Mouse (Mus musculus) 416B (cell line): ENCODE measurements around the gene Usp30.
A peak's percentile ranks its signal among the peaks of the same experiment; 100 is the strongest.

Source experiments
- DNase-seq: peaks from one replicate; pipeline ENCODE4 v3.0.0; 2011; ENCODE audit warnings: low read depth

Gene Usp30

DNA sequence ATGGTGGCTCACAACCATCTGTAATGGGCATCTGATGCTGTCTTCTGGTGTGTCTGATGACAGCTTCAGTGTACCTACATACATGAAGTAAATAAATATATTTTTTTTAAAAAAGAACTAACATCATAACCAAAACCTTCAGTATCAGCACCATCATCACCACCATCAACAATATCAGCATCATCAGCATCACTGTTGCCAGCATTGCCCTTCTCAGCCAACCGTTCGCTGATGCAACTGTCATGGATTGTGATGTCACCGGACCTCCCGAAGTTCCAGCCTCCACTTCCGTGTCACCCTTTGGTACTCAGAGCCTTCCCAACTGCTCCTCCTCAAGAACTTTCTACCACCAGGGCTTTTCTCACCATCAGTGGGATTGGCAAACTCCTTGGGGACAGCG lies at the start of gene Usp30:
Usp30 (plus strand) TSS at position 301 of the 400 bp plus-strand sequence.
- no peak for DNase-seq

DNA sequence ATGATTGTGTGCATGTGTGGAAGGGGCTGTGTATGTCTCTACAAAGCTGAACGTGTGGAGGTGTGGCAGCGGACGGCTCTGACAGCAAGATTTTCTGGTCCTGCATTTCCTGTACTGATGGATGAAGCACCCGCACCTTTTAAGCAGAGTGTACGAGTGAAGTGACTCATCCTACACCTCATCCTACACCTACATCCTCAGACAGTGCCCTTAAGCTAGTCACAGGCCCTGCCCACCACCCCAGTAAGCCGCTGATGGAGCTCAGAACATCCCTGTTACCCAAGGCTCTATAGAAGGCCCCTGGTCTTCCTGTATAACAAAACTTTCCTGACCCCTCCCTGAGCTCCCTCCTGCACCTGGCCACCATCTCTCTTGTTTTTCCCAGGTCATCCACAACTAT lies 40.9 kb upstream of the Usp30 start:
- DNase-seq = no peak

DNA sequence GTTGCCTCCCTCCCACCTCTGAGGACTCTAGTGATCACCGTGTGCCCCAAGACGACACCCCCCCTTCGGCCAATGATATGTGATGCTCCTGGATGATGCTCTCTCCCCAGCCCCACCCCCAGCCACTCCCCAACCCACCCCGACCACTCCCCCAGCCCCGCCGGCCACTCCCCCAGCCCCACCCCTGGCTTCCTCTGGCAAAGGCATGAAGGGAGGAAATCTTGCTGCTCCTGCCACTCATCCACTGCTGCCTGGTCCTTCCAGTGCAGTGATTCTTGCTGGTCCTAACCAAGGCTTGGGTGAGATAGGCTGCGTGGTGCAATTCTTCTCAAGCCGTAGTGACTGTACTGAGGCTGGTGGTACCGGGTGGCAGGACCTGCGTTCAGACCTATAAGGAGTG lies 40.4 kb upstream of the Usp30 start:
- no peak for DNase-seq

DNA sequence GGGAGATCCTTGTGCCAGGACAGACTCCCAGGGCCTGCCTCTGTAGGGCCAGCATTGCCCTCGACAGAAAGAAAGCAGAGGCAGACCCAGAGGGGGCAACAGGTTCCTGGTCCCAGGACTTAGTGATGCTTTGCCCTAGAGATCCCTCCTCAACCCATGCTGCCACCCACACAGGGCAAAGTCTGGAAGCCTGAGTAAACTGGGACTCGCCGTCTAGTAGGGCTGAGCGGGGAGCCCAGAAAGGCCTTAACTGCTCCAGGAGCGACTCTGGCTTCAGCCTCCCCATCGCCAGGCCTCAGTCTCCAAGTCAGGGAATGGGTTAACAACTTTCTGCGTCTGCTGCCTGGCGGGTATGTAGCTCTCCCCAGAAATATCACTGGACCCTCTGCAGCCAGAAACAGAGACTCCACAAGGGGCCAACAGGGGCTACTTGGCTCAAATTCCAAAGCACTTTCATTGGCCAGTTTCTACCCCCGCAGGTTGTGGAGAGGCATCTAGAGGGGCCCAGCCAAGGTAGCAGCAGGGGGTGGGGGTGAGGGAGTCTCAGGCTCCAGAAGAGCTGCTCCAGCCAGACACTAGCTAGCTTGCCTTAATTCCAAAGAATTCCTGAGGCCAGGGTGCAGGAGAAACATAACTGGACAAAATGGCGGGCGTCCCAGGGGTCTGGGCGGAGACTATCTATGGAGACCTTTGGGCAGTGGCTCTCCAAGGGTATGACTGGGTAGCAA lies 37.9 kb upstream of the Usp30 start:
- DNase-seq = no peak

DNA sequence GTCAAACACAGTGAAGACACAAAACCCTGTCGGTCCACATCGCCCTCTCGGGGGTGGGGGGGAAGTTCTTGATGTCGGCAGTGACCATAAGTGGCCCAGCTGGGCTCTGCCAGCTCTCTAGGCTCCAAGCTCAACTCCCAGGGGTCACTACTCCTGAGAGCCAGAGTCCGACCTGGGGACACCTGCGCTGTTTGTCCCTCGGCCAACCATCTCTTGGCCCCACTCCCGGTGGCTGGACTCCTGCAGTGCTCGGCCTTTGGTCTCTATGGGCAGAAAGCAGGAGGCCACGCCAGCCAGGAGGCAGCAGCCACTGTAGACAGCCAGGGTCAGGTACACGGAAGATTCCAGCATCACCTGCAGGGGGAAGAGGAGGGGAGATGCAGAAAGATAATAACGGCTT lies 37.1 kb upstream of the Usp30 start:
- no peak for DNase-seq

DNA sequence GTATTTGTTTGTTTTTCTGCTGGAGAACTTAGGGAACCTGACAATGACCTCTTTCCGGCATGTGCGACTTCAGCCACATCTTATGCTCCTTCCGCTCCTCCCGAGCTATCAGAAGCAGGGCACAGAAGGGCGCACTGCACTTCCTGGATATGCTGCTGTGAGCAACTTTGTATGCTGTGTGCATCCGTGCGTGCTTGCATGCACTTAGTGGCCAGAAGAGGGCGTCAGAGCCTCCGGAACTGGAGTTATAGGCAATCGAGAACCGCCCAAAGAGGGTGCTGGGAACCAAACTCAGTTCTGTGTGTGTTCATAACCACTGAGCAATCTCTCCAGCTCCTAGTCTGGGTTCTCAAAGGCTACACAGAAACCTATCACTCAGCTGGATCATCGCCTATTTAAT lies 34.6 kb upstream of the Usp30 start:
- DNase-seq = no peak

DNA sequence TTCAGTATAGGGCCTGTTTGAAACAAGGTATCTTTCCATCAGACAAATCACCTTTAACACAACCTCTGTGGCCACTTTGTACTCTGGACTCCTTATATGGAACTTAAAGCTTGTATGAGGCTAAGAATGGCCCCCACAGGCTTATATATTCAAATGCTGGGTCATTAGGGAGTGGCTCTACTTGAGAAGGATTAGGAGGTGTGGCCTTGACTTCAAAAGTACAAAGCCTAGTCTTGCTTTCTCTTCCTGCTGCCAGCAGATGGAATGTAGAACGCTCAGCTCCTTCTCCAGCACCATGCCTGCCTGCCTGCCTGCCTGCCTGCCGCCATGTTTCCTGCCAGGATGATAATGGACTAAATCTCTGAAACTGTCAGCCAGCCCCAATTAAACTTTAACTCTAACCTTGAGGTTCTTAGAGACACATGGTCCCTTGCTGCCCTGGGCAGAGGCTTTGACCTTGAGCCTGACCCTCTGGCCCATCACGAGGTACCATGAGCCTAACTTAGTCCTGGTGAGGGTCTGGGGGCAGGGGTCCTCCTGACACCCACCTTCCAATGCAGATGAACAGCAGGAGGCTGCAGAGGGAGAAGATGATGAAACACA lies 33.0 kb upstream of the Usp30 start:
- DNase-seq = no peak

DNA sequence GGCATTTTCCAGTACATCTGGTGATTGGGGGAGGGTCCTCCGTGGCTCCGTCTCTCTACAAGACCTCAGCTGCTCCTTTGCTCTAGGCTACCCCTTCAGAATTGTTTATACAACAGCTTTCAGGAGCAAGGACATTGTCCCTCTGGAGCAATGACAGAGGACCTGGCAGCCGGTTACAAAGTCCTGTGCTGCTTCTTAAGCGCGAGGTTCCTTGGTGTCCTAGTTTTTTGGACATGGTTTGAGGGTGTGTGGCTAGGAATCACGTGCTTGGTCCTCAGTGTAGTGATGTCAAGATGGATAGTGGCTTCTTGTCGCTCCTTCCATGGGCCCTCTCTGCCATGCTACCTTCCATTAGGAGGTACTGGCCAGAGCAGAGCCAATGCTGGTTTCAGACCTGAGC lies 30.9 kb upstream of the Usp30 start:
- no peak for DNase-seq

DNA sequence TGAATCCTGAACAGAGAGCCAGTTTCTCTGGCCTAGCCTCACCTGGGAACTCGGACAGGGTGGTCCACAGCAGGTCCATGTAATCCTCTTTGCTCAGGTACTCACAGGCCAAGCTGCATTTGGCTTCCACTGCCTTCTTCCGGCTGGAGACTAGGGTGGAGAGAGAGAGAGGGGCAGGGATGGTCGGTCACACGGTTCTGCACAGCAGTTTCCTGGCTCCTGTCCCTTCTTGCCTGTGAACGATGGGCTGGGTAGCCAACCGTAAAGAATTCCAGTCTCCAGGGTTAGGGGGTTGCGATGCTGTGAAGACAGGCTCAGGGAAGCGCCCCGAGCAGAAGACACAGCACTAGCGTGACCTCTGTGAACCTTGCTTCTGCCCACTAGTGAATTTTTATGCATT lies 30.1 kb upstream of the Usp30 start:
- no peak for DNase-seq

DNA sequence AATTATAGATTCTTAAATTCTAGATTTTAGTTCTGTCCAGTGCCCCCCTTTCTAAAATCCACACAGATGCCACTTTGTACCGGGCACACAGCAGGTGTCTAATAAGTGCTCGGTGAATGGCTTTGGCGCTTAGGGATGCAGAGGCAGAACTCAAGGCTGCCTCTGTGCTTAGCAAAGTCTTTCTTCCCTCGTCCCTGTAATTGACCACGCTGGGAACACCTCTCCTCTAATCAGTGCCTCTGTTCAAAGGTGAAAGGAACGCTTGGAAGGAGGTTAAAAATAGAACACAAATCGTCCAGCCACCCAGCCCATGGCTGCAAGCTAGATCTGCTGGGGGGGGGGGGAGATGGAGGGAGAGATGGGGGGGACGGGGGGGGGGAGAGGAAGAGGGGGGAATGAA lies 24.8 kb upstream of the Usp30 start:
- no peak for DNase-seq

DNA sequence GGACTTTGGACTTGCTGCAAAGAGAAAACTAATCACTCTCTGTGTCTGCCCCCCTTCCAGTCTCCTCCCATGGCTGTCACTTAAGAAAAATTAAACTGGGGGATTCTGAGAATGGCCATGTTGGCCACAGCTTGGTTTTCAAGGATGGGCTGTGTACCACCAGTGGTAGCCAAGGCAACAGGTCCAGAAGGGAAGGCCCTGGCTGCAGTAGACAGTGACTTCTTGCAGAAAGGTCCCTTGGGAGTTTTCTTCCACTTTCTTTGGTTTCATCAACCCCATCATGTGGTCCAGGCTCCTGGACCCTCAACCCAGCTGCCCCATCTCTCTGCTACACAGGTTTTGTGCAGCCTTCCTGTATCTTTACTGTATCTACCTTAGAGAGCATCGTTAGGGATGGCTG lies 24.4 kb upstream of the Usp30 start:
- no peak for DNase-seq

DNA sequence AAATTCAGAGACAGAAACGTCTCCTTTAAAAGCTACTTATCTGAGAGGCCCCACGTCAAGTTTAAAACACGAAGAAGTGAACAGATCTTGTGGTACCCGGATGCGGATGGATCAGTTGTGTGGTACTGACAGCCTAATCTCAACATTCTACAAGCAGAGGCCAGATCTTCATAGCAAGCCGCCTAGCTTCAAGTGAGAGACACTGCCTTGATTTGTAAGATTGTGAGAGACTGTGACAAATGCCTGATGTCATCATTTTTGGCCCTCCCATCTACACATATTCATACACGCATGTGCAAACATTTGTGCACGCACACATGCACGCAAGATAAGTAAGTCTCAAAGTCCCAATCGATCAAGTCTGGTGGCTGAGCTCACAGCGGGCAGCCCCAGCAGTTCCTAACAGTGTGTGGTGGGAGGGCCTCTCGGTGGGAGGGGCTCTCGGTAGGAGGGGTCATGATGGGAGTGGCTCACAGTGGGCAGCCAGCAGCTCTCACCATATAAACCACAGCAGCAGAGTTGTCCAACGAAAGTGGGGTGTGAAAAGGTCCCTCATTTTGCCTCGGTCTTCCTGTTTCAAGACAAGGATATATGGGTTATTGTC lies 23.8 kb upstream of the Usp30 start:
- DNase-seq = peak; percentile 67

DNA sequence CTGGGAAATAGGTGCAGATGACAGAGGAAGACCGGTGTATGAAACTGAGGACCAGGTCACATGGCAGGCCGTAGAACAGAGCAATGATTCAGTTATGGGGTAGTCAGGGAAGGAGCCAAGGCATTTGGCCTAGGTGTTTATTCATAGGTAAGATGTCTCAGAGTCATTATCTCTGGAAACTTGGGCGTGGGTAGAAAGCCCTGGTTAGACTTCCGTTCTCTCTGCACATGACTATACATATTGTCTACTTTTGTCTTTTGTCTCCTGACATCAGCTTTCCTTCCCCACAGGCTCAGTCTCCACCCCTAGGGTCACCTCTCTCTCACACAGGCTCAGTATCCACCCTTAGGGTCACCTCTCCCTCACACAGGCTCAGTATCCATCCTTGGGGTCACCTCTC lies 21.5 kb upstream of the Usp30 start:
- DNase-seq = no peak

DNA sequence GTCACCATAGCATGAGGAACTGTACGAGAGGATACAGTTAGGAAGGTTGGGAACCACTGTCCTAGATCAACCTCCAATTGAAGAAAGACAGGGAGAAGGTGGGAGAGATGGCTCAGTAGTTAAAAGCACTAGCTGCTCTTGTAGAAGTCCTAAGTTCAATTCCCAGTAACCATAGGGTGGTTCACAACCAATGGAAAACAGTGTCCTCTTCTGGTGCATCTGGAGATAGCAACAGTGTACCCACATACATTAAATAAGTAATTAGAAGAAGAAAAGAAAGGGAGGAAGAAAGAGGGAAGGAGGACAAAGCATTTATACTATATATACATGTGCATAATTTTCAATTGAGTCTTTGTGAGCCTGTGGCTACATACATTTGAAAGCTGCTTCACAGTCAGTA lies 20.1 kb upstream of the Usp30 start:
- peak; percentile 71 for DNase-seq

DNA sequence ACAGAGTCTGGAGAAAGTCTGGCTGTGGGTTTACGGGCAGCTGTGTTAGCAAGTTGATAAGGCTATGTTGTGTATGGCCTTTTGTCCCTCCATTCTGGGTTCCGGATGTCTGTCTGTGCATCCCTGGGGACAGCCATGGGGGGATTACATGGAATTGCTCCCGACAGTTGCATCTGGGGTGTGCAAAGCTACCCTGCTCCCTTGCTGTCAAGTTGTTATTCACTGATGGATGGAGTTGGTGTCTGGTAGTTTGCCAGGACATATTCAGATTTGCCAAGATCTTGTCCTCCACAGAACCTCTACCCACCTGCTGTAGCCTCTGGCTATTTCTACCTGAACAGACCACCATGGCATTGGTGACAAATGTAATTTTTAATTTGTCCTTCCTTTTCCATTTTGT lies 19.1 kb upstream of the Usp30 start:
- DNase-seq = peak; percentile 49

DNA sequence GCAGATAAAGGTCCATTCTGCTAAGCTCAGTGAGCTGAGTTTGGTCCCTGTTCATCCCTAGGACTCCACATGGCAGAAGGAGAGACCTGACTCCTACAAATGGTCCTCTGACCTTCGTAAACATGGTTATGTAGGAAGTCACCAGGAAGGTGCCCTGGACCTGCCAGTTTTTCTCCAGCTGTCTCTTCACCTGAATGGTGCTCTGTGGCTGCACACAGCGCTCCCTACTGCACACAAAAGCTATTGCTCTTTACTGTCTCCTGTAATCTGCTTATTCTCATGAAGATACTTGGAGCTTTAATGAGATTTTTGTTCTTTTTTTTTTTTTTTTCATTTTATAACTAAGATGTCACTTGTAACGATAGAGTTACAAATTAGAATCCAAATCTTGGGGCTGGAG lies 18.7 kb upstream of the Usp30 start:
- no peak for DNase-seq

DNA sequence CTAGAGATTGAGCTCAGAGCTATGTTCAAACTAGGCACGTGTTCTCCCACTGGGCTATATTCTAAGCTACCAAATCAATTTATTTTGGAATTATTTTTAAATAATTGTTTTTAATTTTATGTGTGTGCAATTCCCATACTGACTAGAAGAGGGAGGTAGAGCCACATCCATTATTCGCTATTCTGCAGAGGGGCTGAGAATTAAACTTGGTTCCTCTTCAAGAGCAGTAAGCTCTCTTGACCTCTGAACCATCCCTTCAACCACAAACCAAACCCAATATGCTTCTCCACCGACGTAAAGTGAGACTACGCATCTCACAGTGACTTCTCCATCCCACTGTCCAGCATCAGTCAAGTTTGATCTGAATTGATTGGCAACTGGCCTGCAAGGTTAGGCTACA lies 18.1 kb upstream of the Usp30 start:
- peak; percentile 60 for DNase-seq

DNA sequence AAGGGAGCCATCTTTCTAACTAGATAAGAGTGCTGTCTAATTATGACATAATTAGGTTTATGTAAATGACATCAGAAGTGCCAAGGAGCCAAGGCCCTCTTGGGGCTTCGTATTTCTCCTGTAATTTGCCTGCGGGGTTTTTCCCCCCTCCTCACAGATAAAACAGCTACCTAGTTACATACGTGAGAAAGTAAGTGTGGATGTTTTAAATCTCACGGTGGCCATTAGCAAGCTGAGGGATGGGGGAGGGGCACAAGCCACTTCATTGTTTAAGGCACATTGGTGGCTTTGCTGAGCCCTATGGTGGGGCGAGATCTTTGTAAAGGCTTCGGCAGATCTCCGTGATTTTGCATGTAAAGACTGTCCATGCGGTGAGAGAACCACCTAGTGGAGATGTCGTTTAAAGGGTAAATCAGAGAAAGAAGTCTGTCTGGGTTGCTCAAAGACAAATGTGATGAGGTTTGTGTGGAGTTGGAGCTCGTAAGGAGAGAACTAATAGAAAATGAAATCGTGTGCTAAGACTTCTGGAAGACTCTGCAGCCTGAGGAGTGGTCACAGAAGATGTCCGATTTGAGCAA lies 16.4 kb upstream of the Usp30 start:
- no peak for DNase-seq

DNA sequence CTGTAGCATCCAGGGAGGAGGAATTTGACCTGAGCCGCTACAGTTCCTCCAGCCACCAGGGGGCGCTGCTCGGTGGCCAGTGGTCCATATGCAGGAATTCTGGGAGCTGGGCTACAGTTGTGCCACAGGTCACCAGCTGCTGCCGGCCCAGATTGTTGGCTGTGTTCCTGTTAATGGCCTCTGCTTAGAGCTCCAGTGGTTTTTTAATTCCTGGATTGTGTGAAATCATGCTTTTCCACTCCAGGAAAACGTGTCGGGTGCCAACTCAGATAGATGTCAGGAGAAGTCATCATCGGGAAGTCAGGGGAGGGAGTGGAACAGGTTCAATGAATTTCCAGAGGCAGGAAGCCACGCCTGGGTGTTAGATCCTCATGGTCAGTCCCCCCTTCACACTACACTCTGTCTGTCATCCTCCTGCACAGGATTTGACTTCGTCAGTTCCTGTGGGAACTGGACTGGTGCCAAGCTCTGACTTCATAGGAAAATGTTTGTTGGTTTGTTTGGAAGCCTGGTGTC lies 13.0 kb upstream of the Usp30 start:
- DNase-seq = peak; percentile 89

DNA sequence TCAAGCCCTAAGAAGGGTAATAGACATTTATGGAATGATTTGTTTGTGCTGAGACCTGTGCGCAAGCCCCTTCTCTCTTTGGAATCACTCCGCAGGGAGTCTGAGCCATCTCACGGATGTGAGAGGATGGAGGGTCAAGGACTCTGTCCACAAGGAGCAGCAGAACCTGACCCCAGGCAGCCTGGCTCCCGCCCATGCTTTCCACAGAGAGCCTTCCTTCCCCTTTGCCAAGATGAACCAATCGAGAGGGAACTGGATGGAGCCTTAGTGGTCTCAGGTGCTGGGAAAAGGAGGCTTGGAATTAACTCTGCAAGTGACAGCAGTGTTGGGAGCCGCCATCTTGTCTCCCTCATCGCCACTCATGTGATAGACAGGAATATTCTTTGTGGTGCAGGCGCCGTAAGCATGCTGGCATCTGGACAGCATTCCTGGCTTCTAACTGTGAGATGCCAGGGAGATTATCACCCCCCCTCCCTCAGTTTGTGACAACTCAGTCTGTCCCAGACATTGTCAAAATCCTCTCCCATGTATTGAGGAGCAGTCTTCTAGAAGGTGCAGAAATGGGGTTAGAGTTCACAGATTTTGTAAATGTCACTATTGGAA lies 8.0 kb upstream of the Usp30 start:
- no peak for DNase-seq

DNA sequence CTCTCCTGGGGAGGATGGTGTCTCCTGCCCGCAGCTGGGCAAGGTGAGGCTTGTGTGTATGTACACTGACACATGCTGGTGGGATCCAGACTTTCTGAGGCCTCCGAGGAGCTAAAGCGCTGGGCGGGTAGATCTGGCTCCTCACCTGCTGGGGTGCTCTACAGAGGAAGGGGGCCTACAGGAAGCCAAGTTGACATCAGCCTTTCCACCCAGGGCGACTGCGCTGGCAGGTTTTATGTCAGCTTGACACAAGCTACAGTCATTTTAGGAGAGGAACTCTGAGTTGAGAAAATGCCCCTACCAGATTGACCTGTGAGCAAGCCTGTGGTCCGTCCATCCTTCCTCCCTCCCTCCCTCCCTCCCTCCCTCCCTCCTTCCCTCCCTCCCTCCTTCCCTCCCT lies 3.6 kb upstream of the Usp30 start:
- no peak for DNase-seq

DNA sequence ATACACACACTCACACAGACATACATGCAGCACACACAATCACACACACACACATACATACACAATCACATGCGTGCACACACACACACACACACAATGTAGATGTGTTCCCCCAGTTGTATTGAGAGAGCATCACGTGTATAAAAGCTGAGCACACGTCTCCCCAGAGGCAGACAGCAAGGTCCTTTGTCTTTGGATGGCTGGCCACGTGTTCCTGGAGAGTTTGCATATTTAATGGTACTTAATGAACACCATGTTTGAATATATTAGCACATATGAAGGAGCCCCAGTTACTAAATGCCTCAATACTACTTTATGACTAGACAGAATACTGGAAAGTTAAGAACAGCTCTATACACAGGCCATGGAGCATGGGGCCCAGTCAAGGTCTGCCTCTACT lies 1.3 kb upstream of the Usp30 start:
- DNase-seq = no peak

DNA sequence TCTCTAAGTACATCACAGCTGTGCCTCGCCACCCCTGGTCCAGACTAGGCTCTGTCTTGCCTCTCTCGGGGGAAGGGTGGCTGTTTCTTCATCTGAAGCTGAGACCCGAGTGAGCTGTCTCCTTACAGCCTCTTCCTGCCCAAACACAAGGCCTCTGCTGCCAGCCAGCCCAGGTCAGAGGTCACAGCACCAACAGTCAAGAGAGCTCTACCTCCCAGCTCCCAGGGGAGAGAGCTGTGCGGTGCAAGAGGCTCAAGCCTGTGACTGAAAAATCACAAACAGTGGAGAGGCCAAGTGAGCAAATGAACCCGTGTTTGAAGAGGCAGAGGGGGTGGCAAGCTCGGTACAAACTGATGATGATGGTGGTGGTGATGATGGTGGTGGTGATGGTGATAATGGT lies 1.3 kb downstream of the Usp30 start:
- no peak for DNase-seq
